Mouse (Mus musculus): ENCODE measurements at regions not wholly inside any gene's neighbourhood (a gene's known extent, or its start where the extent isn't known, plus 50 kb on each side); places are given as distances from the start of the nearest gene placed in this dataset.

GRCm38 (mm10) chr10:44777214-44777613 lies 248.9 kb upstream of the Prdm1 start:
- TF ChIP-seq CTCF (IDR thresholded peaks at IDR 0.05; ENCODE audit: control insufficient read depth, insufficient read depth, insufficient read length) = no peak
- TF ChIP-seq MAX (IDR thresholded peaks at IDR 0.05) = no peak
- no peak for TF ChIP-seq USF1 (IDR thresholded peaks at IDR 0.05; ENCODE audit: low read depth)
- TF ChIP-seq MYOG (IDR thresholded peaks at IDR 0.05; ENCODE audit: control insufficient read depth, extremely low read depth, insufficient read length) = no peak
- no peak for TF ChIP-seq CEBPB (IDR thresholded peaks at IDR 0.05; ENCODE audit: low read depth)
- no peak for TF ChIP-seq FOSL1 (IDR thresholded peaks at IDR 0.05; ENCODE audit: insufficient read depth, low read length, poor library complexity, severe bottlenecking)
